Mouse (Mus musculus): ENCODE data around the gene Nek6.

GRCm38 (mm10) chr2:38515446-38515845 lies 4.0 kb downstream of the Nek6 start:
- TF ChIP-seq GATA1 (IDR thresholded peaks at IDR 0.05; ENCODE audit: borderline replicate concordance, low read length) (no peak), FLI1 (IDR thresholded peaks at IDR 0.05; ENCODE audit: low read length) (no peak)

Measured in megakaryocyte, embryonic 14.5 days (primary cell).